Mouse (Mus musculus): ENCODE measurements around the gene Vapa.

GRCm38 (mm10) chr17:65623130-65623529, 9.8 kb upstream of the Vapa start:
- TF ChIP-seq CTCF (IDR thresholded peaks at IDR 0.05; ENCODE audit: extremely low read depth, insufficient read length, insufficient replicate concordance, low read depth, low read length) (no peak), POLR2A (IDR thresholded peaks at IDR 0.05; ENCODE audit: low read depth, low read length) (no peak)

All from small intestine, adult 2 months (tissue).